Mouse (Mus musculus) olfactory bulb, adult 2 months (tissue): ENCODE data around the gene Traf7.

Experiments
- CTCF ChIP-seq: fragments of 200-500 bp; IDR thresholded peaks from 2 replicates; pipeline ENCODE4 v1.5.1; 2012; ENCODE audit warnings: low read depth, mild to moderate bottlenecking, low read length, moderate library complexity; ENCODE audit not compliant: insufficient read depth
- POLR2A ChIP-seq: fragments of 200-500 bp; IDR thresholded peaks from 2 replicates; pipeline ENCODE4 v1.6.1; 2012; ENCODE audit warnings: mild to moderate bottlenecking, low read depth, low read length, moderate library complexity; ENCODE audit not compliant: insufficient read depth

DNA sequence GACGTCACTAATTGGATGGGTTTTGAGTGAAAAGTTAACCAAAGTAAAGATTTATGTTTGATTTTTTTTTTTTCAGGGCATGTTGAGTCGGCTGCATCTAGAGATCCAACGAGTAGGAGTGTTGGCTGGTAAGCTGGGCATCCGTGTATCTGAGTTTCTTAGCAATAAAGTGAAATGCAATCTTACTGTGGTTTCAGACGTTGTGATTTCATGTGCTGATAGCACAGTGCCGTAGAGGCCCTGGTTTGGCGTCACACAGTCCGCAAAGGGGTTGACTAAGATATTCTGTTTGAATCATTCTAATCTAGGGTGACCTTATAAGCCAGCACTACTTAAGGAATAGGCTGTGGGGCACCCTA lies 801 bp upstream of the Traf7 start:
- no peak for TF ChIP-seq CTCF
- TF ChIP-seq POLR2A: no peak
